Mouse (Mus musculus) stomach, postnatal 0 days (tissue): ENCODE data around the gene Saxo2.

Source experiments
- CTCF ChIP-seq: IDR thresholded peaks from 2 replicates; pipeline ENCODE4 v1.5.1; 2016; ENCODE audit warnings: antibody characterized with exemption, low read depth, mild to moderate bottlenecking, moderate library complexity
- EP300 ChIP-seq: optimal IDR thresholded peaks from 2 replicates; pipeline ENCODE3; 2016; ENCODE audit warnings: antibody characterized with exemption

DNA sequence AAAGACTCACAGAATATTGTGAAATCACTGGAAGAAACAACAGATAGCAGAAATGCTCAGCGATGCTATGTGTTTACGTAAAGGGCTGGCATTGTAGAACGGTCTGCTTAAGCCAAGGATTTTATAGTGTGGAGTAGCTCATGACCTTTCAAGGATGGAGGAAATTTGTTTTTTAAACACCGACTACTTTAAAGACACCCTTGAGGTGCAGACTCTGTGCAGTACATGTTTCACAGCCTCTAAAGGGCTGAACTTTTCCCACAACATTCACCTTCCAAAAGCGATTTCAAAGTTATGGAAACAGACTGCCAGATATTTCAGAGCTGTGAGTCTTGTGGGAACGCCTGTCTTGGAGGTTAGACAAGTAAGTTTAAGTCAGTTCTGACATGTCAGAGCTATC, 57.4 kb downstream of the Saxo2 start:
- no peak for TF ChIP-seq CTCF
- no peak for TF ChIP-seq EP300
